Mouse (Mus musculus): ENCODE measurements at regions not wholly inside any gene's neighbourhood (a gene's known extent, or its start where the extent isn't known, plus 50 kb on each side); places are given as distances from the start of the nearest gene placed in this dataset.
A peak's percentile ranks its signal among the peaks of the same experiment; 100 is the strongest.

DNA sequence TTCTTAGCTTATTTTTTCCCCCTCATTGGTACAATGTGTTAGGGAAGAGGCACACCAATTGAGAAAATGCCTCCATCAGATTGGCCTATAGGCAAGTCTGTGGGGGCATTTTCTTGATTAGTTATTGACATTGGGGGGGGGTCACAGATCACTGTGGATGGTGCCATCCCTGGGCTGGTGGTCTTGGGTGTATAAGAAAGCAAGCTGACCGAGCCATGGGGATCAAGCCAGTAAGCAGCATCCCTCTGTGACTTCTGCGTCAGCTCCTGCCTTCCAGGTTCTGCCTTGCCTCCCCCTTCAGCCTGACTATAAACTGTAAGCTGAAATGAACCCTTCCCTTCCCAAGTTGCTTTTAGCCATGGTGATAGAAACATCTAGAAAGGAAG, 71.5 kb upstream of the Parp11 start:
- H3K4me3 ChIP-seq (ENCODE audit: low read length): no peak overlapping the region
- H3K9ac ChIP-seq (ENCODE audit: low read length): no peak overlapping the region
- WGBS: 71% methylated on average over 2 of the region's 2 CpGs
- H3K36me3 ChIP-seq (ENCODE audit: control insufficient read depth, insufficient read depth): no peaks in the 10 kb centered on the region
- peaks cover 21% of the 10 kb centered on the region for H3K4me1 ChIP-seq (ENCODE audit: control insufficient read depth, insufficient read depth, low read length)
- no peaks in the 10 kb centered on the region for H3K27me3 ChIP-seq (ENCODE audit: control insufficient read depth, insufficient read depth, low read length)
- ATAC-seq (replicated peaks; ENCODE audit: extremely low read depth, insufficient read depth, low FRiP score): no peak
- no peaks in the 10 kb centered on the region for H3K9me3 ChIP-seq (replicated peaks; ENCODE audit: control insufficient read depth, low read length)
- H3K27ac ChIP-seq (ENCODE audit: low read length): 0 out of 2 replicates have a peak overlapping the region, but pooled peaks have one; percentile 26
- H3K4me2 ChIP-seq (ENCODE audit: low read depth, low read length): 0 out of 2 replicates have a peak overlapping the region, but pooled peaks have one; percentile 3

DNA sequence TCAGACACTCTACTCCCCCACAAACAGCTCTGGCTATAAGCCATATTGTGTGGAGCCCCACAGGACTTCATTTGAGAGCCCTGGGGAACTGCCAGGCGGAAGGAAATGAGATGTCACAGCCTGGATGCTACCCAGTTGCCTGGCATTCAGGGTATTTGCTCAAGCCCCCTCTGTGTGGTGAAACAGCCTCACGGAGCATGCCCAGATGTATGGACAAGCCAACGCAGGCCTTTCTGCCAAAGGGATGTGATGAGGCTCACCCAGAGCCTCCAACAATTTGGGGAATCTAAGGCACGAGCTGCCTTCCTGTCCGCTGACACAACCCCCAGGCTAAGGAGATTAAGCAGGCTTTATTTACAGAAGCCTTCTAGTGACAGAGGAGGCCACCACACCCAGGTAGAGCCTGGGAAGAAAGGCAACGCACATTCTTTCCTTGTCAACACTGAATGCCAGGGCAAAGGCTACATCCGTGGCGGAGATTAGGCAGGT, 70.9 kb upstream of the Parp11 start:
- Histone ChIP-seq H3K4me2 (ENCODE audit: low read depth, low read length) (no peak overlapping the region), H3K27me3 (ENCODE audit: control insufficient read depth, insufficient read depth, low read length) (no peaks in the 10 kb centered on the region), H3K4me1 (ENCODE audit: control insufficient read depth, insufficient read depth, low read length) (peaks cover 21% of the 10 kb centered on the region), H3K36me3 (ENCODE audit: control insufficient read depth, insufficient read depth) (no peaks in the 10 kb centered on the region), H3K27ac (ENCODE audit: low read length) (0 out of 2 replicates have a peak overlapping the region, but pooled peaks have one; percentile 26), H3K4me3 (ENCODE audit: low read length) (no peak overlapping the region), H3K9ac (ENCODE audit: low read length) (no peak overlapping the region), H3K9me3 (replicated peaks; ENCODE audit: control insufficient read depth, low read length) (no peaks in the 10 kb centered on the region)
- 23% methylated on average over 8 of the region's 8 CpGs for WGBS
- ATAC-seq (replicated peaks; ENCODE audit: extremely low read depth, insufficient read depth, low FRiP score): peak; percentile 49; the same call in 1 of the 2 replicates

DNA sequence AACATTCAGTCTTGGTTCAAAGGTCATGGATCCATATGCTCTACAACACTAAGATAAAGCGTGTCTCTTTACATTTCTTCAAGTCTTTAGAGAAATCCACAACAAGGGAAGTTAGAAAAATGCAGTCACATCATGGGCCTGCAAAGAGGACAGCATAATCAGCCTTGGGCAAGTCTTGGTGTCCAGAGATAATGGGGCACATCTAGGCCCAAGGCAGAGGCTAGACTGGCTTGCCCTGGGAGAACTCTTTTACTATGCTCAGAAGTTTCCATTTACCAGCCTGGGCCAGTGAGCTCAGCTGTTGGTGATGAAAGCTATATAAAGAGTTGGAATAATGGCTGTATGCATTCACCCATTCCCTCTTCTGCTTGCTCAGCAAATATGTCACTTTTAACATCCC, 67.9 kb upstream of the Parp11 start:
- WGBS: 95% methylated on average over 1 of the region's 1 CpGs
- no peak overlapping the region for H3K27ac ChIP-seq (ENCODE audit: low read length)
- no peak overlapping the region for H3K4me3 ChIP-seq (ENCODE audit: low read length)
- peaks cover 21% of the 10 kb centered on the region for H3K4me1 ChIP-seq (ENCODE audit: control insufficient read depth, insufficient read depth, low read length)
- H3K9ac ChIP-seq (ENCODE audit: low read length): no peak overlapping the region
- H3K27me3 ChIP-seq (ENCODE audit: control insufficient read depth, insufficient read depth, low read length): no peaks in the 10 kb centered on the region
- no peak overlapping the region for H3K4me2 ChIP-seq (ENCODE audit: low read depth, low read length)
- ATAC-seq (replicated peaks; ENCODE audit: extremely low read depth, insufficient read depth, low FRiP score): no peak
- no peaks in the 10 kb centered on the region for H3K36me3 ChIP-seq (ENCODE audit: control insufficient read depth, insufficient read depth)
- H3K9me3 ChIP-seq (replicated peaks; ENCODE audit: control insufficient read depth, low read length): no peaks in the 10 kb centered on the region

DNA sequence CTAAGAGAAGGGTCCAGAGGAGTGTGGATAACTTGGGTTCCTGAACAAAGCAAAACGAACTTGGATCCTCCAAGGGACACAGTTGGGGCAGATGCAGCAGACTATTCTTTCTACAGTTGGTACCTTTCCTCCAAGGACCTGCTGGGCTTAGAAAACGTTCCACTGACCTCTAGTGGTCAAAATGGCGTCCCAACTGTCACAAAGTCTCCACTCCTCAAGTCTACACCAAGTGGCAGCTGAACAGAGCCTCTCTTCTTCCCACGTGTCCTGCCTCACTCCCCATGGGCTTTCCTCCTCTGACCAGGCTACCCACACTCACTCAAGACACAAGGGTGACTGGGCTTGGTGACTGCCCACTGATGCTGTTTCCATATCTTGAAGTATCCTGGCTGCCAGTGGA, 67.1 kb upstream of the Parp11 start:
- H3K27me3 ChIP-seq (ENCODE audit: control insufficient read depth, insufficient read depth, low read length): no peaks in the 10 kb centered on the region
- H3K4me3 ChIP-seq (ENCODE audit: low read length): no peak overlapping the region
- no peak overlapping the region for H3K27ac ChIP-seq (ENCODE audit: low read length)
- no peaks in the 10 kb centered on the region for H3K9me3 ChIP-seq (replicated peaks; ENCODE audit: control insufficient read depth, low read length)
- H3K4me2 ChIP-seq (ENCODE audit: low read depth, low read length): no peak overlapping the region
- no peak overlapping the region for H3K9ac ChIP-seq (ENCODE audit: low read length)
- ATAC-seq (replicated peaks; ENCODE audit: extremely low read depth, insufficient read depth, low FRiP score): no peak
- H3K4me1 ChIP-seq (ENCODE audit: control insufficient read depth, insufficient read depth, low read length): peaks cover 19% of the 10 kb centered on the region
- no peaks in the 10 kb centered on the region for H3K36me3 ChIP-seq (ENCODE audit: control insufficient read depth, insufficient read depth)
- WGBS: 9% methylated on average over 4 of the region's 4 CpGs

DNA sequence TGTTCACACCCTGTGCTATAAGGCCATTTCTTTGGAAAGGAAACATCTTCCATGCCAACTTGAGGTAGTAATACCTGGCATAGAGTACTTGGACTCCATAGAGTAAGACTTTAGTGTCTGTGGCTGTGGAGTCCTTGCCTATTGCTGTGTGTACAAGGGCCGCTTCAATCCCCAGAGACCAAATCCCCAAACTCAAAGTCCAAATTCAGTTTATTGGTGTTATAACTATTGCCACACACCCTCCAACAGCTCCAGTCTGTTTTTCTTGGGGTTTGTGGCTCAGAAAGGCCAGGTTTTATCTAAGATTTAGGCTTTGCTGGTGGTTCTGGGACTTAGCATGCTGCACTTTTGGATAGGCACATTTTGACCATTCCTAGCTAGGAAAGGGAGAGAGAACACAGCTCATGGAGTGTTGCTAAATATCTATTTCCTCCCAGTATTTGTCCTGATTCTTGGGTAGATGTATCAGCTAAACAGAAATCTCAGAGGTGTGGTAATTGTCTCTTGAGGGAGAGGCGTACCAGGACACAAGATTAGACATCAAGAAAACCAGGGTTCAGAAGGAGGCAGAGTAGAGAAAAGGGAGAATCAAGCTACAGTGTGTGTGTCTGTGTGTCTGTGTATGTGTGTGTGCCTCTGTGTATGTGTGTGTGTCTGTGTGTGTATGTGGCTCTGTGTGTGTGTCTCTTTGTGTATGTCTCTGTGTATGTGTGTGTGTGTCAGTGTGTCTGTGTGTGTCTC, 65.3 kb upstream of the Parp11 start:
- ATAC-seq (replicated peaks; ENCODE audit: extremely low read depth, insufficient read depth, low FRiP score): no peak
- Histone ChIP-seq H3K27me3 (ENCODE audit: control insufficient read depth, insufficient read depth, low read length) (no peaks in the 10 kb centered on the region), H3K9ac (ENCODE audit: low read length) (no peak overlapping the region)

DNA sequence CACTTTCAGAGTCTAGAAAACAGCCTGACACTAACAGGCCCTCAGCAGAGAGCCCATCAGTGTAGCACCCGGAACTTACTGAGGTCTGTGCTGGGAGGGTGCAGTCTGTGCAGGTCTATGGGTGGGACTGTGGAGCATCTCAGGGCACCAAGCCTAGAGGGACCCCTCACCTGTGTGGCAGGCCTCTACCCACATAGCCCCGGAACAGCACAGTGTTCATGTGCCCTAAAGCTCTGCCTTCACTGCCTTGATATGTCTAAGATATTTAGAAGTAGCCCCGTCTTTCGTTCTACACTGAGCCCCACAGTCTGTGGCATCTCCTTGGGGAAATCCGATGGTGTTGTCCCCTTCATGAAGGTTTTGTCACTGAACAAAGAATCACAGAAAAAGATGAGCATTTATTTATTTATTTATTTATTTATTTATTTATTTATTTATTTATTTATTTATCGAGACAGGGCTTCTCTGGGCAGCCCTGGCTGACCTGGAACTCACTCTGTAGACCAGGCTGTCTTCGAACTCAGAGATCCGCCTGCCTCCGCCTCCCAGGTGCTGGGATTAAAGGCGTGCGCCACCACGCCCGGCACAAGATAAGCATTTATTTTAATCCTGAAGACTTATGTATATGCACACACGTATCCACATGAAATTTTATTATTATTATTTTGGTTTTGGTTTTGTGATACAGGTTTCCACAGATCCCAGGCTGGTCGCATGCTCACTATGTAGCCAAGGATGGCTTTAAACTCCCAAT, 55.2 kb upstream of the Parp11 start:
- H3K9me3 ChIP-seq (replicated peaks; ENCODE audit: control insufficient read depth, low read length): no peaks in the 10 kb centered on the region
- no peak for ATAC-seq (replicated peaks; ENCODE audit: extremely low read depth, insufficient read depth, low FRiP score)
- peaks cover 8% of the 10 kb centered on the region for H3K4me1 ChIP-seq (ENCODE audit: control insufficient read depth, insufficient read depth, low read length)
- H3K4me3 ChIP-seq (ENCODE audit: low read length): no peak overlapping the region
- no peaks in the 10 kb centered on the region for H3K36me3 ChIP-seq (ENCODE audit: control insufficient read depth, insufficient read depth)
- H3K4me2 ChIP-seq (ENCODE audit: low read depth, low read length): no peak overlapping the region
- 90% methylated on average over 15 of the region's 15 CpGs for WGBS
- no peak overlapping the region for H3K27ac ChIP-seq (ENCODE audit: low read length)
- no peaks in the 10 kb centered on the region for H3K27me3 ChIP-seq (ENCODE audit: control insufficient read depth, insufficient read depth, low read length)
- H3K9ac ChIP-seq (ENCODE audit: low read length): no peak overlapping the region

More for the DNA sequence above, 65.3 kb upstream of the Parp11 start:
- 86% methylated on average over 2 of the region's 2 CpGs for WGBS
- no peak overlapping the region for H3K27ac ChIP-seq (ENCODE audit: low read length)
- H3K9me3 ChIP-seq (replicated peaks; ENCODE audit: control insufficient read depth, low read length): no peaks in the 10 kb centered on the region
- H3K4me3 ChIP-seq (ENCODE audit: low read length): no peak overlapping the region
- no peak overlapping the region for H3K4me2 ChIP-seq (ENCODE audit: low read depth, low read length)
- H3K36me3 ChIP-seq (ENCODE audit: control insufficient read depth, insufficient read depth): no peaks in the 10 kb centered on the region
- peaks cover 2% of the 10 kb centered on the region for H3K4me1 ChIP-seq (ENCODE audit: control insufficient read depth, insufficient read depth, low read length)

DNA sequence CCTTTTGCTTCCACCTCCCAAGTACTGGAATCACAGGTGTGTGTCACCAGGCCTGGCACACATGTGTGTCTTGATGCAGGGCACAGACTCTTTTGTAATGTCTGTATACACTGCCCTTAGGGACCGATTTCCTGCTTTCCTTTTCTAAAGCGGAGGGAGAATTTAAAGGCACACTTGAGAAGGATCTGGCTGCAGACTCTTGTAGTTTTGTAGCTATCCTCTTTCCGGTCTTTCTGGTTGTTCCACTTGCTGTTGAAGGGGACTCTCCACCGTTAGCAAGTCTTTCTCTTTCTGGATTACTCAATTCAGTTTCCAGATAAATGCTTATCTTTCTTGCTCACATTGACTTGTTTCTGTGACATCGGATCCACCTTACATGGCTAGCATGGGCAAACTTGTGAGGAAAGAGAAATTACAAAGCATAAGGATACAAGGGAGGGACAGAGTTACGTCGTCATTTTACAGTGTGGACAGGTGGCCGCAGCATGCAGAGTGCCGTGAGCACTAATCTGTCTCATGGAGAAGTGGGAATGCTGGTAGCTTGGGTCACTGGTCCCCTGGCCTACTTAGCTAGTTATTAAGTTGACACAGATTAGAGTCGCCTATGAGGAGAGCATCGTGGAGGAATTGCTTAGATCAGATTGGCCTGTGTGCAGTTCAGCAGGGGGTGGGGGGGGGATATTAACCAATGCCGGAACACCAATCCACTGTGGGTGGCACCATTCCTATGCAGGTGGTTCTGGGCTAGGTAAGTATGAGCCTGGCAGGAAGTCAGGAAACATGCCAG, 54.4 kb upstream of the Parp11 start:
- no peak for ATAC-seq (replicated peaks; ENCODE audit: extremely low read depth, insufficient read depth, low FRiP score)
- H3K36me3 ChIP-seq (ENCODE audit: control insufficient read depth, insufficient read depth): no peaks in the 10 kb centered on the region
- WGBS: 80% methylated on average over 12 of the region's 12 CpGs

DNA sequence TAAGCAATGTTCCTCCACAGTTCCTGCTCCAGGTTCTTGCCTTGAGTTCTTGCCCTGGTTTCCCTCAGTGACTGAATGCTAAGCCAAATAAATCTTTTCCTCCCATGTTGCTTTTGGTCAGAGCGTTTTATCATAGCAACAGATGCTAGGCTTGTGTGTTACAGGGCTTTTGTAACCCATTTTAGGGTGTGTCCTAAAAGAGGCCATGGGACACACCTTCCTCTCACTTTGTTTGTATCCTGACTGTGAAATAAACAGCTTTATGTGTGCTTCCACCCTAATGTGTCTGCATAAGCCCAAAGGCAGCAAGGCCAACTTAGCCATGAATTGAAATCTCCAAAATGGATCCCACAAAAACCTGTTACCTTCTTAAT, 53.9 kb upstream of the Parp11 start:
- H3K27me3 ChIP-seq (ENCODE audit: control insufficient read depth, insufficient read depth, low read length): no peaks in the 10 kb centered on the region
- ATAC-seq (replicated peaks; ENCODE audit: extremely low read depth, insufficient read depth, low FRiP score): no peak
- no peak overlapping the region for H3K4me2 ChIP-seq (ENCODE audit: low read depth, low read length)
- WGBS: 96% methylated on average over 1 of the region's 1 CpGs
- peaks cover 8% of the 10 kb centered on the region for H3K4me1 ChIP-seq (ENCODE audit: control insufficient read depth, insufficient read depth, low read length)
- no peaks in the 10 kb centered on the region for H3K36me3 ChIP-seq (ENCODE audit: control insufficient read depth, insufficient read depth)
- H3K4me3 ChIP-seq (ENCODE audit: low read length): no peak overlapping the region
- H3K9ac ChIP-seq (ENCODE audit: low read length): no peak overlapping the region
- no peaks in the 10 kb centered on the region for H3K9me3 ChIP-seq (replicated peaks; ENCODE audit: control insufficient read depth, low read length)
- no peak overlapping the region for H3K27ac ChIP-seq (ENCODE audit: low read length)

More for the DNA sequence above, 54.4 kb upstream of the Parp11 start:
- H3K4me1 ChIP-seq (ENCODE audit: control insufficient read depth, insufficient read depth, low read length): peaks cover 8% of the 10 kb centered on the region
- H3K4me3 ChIP-seq (ENCODE audit: low read length): no peak overlapping the region
- no peak overlapping the region for H3K27ac ChIP-seq (ENCODE audit: low read length)
- no peak overlapping the region for H3K4me2 ChIP-seq (ENCODE audit: low read depth, low read length)
- H3K9ac ChIP-seq (ENCODE audit: low read length): no peak overlapping the region
- H3K9me3 ChIP-seq (replicated peaks; ENCODE audit: control insufficient read depth, low read length): no peaks in the 10 kb centered on the region
- H3K27me3 ChIP-seq (ENCODE audit: control insufficient read depth, insufficient read depth, low read length): no peaks in the 10 kb centered on the region

All from heart, embryonic 16.5 days (tissue).